Mouse (Mus musculus) c-Kit-positive CD71-positive TER-119-negative erythroid progenitor cells, embryonic 14.5 days (primary cell): ENCODE measurements at regions not wholly inside any gene's neighbourhood (a gene's known extent, or its start where the extent isn't known, plus 50 kb on each side); places are given as distances from the start of the nearest gene placed in this dataset.
"Not testable (repeated sequence)": the region's sequence is repeated elsewhere in the genome, so short reads cannot be mapped to it uniquely, and the experiment has no call there.

ENCODE experiments used
- DNase-seq: peaks from one replicate; pipeline ENCODE4 v3.0.0-alpha.2; 2013; ENCODE audit warnings: low read depth

DNA sequence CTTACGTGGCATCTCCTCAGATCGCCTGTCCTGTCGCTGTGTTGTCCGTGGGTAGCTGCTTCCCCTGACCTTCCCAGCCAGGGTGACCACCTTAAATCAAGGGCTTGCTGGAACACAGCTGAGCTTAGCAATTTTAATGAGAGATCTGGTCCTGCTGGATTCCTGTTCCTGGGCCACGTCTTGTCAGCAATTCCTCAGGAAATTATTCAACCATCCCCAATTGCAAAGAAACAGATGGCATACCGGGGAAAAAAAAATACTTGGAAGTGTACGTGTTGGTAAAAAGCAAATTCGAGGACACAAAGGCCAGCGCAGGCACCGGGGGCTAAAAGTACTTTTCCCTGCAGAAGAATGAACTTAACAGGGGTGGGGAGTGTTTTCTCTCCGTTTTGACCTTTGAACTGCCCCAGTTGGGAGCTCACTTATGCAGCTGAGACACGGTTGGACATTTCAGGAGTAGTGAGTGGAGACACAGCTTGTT, 107.0 kb upstream of the Rhobtb1 start:
- DNase-seq, result no peak

DNA sequence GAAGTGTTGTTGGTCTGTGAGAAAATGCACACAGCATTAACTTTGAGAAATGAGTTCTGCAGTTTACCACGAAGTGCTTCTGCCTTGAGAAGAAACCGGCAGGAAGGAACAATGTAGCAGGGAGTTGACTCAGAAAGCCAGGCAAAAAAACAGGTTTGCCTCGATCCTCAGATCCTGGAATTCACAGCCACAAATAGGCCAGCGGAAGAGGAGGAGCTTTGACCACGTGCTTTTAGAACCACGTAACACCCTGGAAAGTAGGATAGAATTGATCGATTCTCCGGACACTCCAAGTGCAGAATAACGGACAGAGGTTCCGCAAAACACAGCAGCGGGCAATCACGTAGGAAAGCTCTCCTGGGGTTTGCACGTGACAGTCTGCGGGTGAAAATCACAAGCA, 106.0 kb upstream of the Rhobtb1 start:
- no peak for DNase-seq

DNA sequence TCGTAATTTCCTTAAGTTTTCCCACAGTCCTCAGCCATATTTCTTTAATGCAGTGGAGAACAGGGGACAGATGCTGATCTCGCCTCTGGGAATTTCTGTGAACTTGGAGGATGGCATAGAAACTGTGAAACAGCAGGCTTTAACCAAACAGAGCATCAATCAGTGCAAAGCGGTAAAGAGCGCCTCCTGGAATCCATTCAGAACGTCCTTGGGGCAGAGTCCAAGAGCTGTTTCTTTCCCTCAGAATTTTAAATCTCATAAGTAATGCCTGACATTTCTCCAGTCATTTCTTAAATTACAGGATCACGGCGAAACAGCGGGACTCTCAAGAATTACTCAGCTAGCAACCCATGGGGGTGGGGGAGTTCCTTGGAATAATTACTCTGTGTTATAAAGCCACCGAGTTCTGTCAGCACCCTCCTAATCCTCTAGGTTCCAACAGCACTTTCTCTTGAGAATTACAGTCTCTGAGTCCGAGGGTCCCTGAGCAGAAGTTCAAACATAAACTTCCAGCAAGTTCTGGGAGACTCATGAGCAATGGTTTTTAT, 105.2 kb upstream of the Rhobtb1 start:
- DNase-seq, result no peak

DNA sequence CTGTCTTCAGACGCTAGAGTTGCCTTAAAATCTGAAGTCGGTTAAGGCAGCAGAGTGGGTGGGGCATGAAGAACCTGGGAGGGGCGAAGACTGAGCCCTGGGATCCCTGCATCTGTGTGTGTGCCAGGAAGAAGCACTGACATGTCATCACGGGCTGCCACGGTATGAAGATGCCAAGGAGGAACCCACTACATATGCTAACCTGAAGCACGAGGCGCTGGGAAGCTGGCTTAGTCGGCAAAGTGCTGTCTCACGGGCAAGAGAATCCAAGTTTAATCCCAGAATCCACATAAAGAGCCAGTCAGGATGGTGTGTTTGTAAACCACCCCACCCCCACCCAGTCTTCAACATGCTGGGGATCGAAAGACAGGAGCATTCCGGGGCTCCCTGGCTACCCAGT, 73.2 kb upstream of the Rhobtb1 start:
- DNase-seq, result no peak

DNA sequence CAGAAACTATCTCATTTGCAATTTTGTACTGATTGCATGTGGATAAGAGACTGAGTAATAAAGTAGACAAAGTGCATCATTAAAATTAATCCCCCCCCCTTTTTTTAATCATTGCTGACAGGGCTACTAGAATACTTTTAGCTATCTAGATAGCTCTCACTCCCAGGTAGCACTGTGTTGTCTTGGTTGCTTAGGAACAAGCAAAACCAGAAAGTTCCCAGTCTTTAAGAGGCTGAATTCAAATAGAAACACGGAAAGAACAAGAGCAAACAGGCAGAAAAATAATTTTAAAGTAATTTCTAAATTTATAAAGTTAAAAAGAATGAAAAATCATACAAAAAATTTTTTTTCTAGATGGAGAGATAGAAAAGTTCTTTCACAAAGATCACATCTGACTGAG, 65.0 kb upstream of the Rhobtb1 start:
- DNase-seq, result no peak

DNA sequence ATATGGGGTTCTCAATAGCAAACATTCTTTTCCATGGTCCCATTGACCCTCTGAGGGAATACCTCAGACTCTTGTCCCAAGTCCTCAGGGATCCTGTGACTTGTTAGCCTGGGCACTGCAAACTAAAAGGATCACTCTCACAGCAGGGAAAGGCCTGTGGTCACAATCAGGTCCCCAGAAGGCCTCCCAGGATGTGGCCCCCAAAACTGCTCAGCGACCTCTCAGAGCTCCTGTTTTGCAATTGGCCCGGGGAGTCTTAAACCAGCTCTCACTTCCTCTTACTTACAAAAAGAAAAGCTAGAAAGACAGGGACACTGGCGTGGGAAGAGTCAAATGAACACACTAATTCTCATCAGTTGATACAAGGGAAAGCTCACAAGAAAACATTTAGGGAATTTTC, 59.4 kb upstream of the Rhobtb1 start:
- DNase-seq, result no peak

DNA sequence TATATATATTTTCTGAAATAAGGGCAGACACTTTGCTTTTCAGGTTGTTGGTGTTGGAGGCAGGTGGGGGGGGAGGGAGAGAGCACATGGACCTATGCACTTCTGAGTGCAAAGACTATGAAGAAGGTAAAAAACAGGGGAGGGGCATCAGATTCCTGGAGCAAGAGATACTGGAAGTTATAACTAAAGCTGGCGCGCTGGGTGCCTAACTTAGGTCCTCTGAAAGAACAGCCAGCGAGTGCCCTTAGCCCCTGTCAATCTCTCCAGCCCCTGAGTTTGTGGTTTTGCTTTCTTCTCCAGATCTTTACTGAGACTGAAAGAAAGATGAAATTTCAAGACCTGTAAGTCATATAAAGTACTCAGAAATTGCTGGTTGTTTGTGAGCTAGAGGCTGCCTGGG, 51.2 kb upstream of the Rhobtb1 start:
- DNase-seq, result no peak

DNA sequence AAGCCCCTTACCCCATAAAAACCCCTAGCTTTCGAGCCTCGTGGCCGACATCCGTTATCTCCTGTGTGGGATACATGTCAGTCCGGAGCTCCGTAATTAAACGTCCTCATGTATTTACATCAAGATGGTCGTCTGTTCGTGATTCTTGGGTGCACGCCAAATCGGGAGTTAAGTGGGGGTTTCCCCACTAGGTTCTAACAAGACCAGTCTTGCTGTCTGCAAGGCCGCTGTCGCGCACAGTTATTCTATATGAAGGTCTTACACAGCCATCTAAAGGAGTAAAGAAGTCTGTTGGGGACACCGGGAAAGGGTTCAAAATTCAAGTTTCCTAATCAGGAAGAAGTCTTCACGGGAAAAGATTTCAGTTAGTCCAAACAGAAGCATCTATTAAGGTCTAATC, 50.5 kb upstream of the Rhobtb1 start:
- not testable (repeated sequence) for DNase-seq
